Mouse (Mus musculus) Patski (cell line): ENCODE results near the gene Dpep2nb. TPM values are rescaled to one million over a fixed set of nuclear protein-coding genes. Genes with fewer than 3 reads are reported as not detected.

ENCODE experiments used
- ATAC-seq: fragments of 100-300 bp; one replicate; pipeline ENCODE4 v1.8.0; 2021
- CTCF ChIA-PET: fragments of 350-600 bp; sonication (Branson Sonifier 250); formaldehyde crosslinking; loops from one replicate; lab custom pipeline; 2022; ENCODE audit warnings: inconsistent platforms; lab: Charles Lee
- POLR2A ChIA-PET: fragments of 350-600 bp; sonication (Branson Sonifier 250); formaldehyde crosslinking; loops from one replicate; lab custom pipeline; 2022; ENCODE audit warnings: antibody characterized with exemption, inconsistent platforms; lab: Charles Lee
- DNase-seq: peaks from one replicate; pipeline ENCODE4 v3.0.0-alpha.2; 2011; ENCODE audit warnings: low read depth, low spot score
- H3K27me3 ChIP-seq: fragments of 371-371 bp; one replicate; pipeline ENCODE4 v1.5.1; 2021
- CTCF ChIP-seq: fragments of 100-300 bp; IDR thresholded peaks from one replicate; pipeline ENCODE4 v1.5.1; 2021
- in situ Hi-C: fragments of 300-500 bp; cut with MboI; formaldehyde crosslinking; loops from 3 replicates; pipeline ENCODE4 v1.11.1; 2018; ENCODE audit warnings: low pct_unique_long_range_greater_than_20kb, mixed read lengths
- polyA plus RNA-seq: library from polyadenylated mRNA; unstranded; gene quantifications from one replicate; pipeline ENCODE4 v1.2.3, GENCODE M21; 2021

Gene Dpep2nb
- polyA plus RNA-seq, 1 experiment from 2014 or later: 0.14 TPM

GRCm38 (mm10) chr8:105961101-105961500, 44.7 kb downstream of the Dpep2nb start:
- no peak for ATAC-seq

GRCm38 (mm10) chr8:105959350-105959749, 46.4 kb downstream of the Dpep2nb start:
- TF ChIP-seq CTCF: no peak
- ChIA-PET POLR2A (interaction anchor here (0.7 kb wide), 1 partner anchor 20 kb away, joined by 3 read pairs; no protein-coding TSS in a partner anchor), CTCF (interaction anchor here (0.9 to 1.9 kb wide), 3 partner anchors 8 to 29 kb away, joined by 3 to 6 read pairs (median 6); partner anchors contain the start of gene Psmb10)
- no peak for DNase-seq
- H3K27me3 ChIP-seq: no peaks in the 10 kb centered on the region
- in situ Hi-C loops: no loop called here
- ATAC-seq: no peak

More at GRCm38 (mm10) chr8:105961101-105961500, 44.7 kb downstream of the Dpep2nb start:
- ChIA-PET POLR2A (no interaction called here), CTCF (no interaction called here)
- TF ChIP-seq CTCF: no peak
- no peaks in the 10 kb centered on the region for H3K27me3 ChIP-seq
- in situ Hi-C loops: no loop called here
- DNase-seq: no peak

GRCm38 (mm10) chr8:105957813-105958212, 48.0 kb downstream of the Dpep2nb start:
- ATAC-seq (peak; percentile 51), DNase-seq (no peak)
- no peak for TF ChIP-seq CTCF
- ChIA-PET CTCF (interaction anchor here (1.0 to 1.9 kb wide), 3 partner anchors 9 to 243 kb away, joined by 3 to 6 read pairs (median 6); no protein-coding TSS in a partner anchor), POLR2A (interaction anchor here (0.5 to 1.1 kb wide), 4 partner anchors 9 to 249 kb away, joined by 3 to 4 read pairs (median 3); no protein-coding TSS in a partner anchor)
- no peaks in the 10 kb centered on the region for H3K27me3 ChIP-seq
- in situ Hi-C loops: no loop called here

GRCm38 (mm10) chr8:105956556-105956955, 49.2 kb downstream of the Dpep2nb start:
- DNase-seq (no peak), ATAC-seq (no peak)
- no peaks in the 10 kb centered on the region for H3K27me3 ChIP-seq
- ChIA-PET POLR2A (no interaction called here), CTCF (interaction anchor here (1.2 kb wide), 1 partner anchor 27 kb away, joined by 4 read pairs; no protein-coding TSS in a partner anchor)
- in situ Hi-C loops: no loop called here
- TF ChIP-seq CTCF: no peak

- ATAC-seq: no peak
- CTCF ChIA-PET: no interaction called here
- POLR2A ChIA-PET: no interaction called here
- in situ Hi-C loops: no loop called here
- H3K27me3 ChIP-seq: no peaks in the 10 kb centered on the region
- DNase-seq: no peak
- TF ChIP-seq CTCF: no peak
These were observed 54.6 kb downstream of the Dpep2nb start for GRCm38 (mm10) chr8:105951057-105951659.

- ATAC-seq (no peak), DNase-seq (no peak)
- in situ Hi-C loops: no loop called here
- H3K27me3 ChIP-seq: no peaks in the 10 kb centered on the region
- CTCF ChIA-PET: interaction anchor here (1.4 kb wide), 1 partner anchor 19 kb away, joined by 3 read pairs; no protein-coding TSS in a partner anchor
- POLR2A ChIA-PET: no interaction called here
- TF ChIP-seq CTCF: no peak
These were observed 56.4 kb downstream of the Dpep2nb start for GRCm38 (mm10) chr8:105949350-105949749.

Other genes starting within 250 kb of the Dpep2nb start
- 23.6 TPM for gene Gfod2, start 247.3 kb downstream of the Dpep2nb start, polyA plus RNA-seq
- gene Ranbp10, start 178.6 kb downstream of the Dpep2nb start, polyA plus RNA-seq: 25.3 TPM
- 0.24 TPM for gene Tsnaxip1, start 178.2 kb downstream of the Dpep2nb start, polyA plus RNA-seq
- gene Cenpt, start 152.7 kb downstream of the Dpep2nb start, polyA plus RNA-seq: 38.4 TPM
- 49.7 TPM for gene Thap11, start 150.8 kb downstream of the Dpep2nb start, polyA plus RNA-seq
- 19.1 TPM for gene Nutf2, start 145.4 kb downstream of the Dpep2nb start, polyA plus RNA-seq
- gene Edc4, start 125.1 kb downstream of the Dpep2nb start, polyA plus RNA-seq: 50.9 TPM
- gene Nrn1l, start 112.4 kb downstream of the Dpep2nb start, polyA plus RNA-seq: 0.47 TPM
- gene Pskh1, start 105.5 kb downstream of the Dpep2nb start, polyA plus RNA-seq: 36.4 TPM
- 1.3 TPM for gene Ctrl, start 72.1 kb downstream of the Dpep2nb start, polyA plus RNA-seq
- 61.7 TPM for gene Psmb10, start 67.5 kb downstream of the Dpep2nb start, polyA plus RNA-seq
- gene Lcat, start 62.6 kb downstream of the Dpep2nb start, polyA plus RNA-seq: 1.3 TPM
- 76.0 TPM for gene Slc12a4, start 39.9 kb downstream of the Dpep2nb start, polyA plus RNA-seq
- not detected for gene Dpep3, start 26.5 kb downstream of the Dpep2nb start, polyA plus RNA-seq
- gene Dus2, start 14.6 kb downstream of the Dpep2nb start, polyA plus RNA-seq: 15.4 TPM
- 12.7 TPM for gene Ddx28, start 5.9 kb upstream of the Dpep2nb start, polyA plus RNA-seq
- gene Nfatc3, start 52.9 kb upstream of the Dpep2nb start, polyA plus RNA-seq: 33.5 TPM
- 3.3 TPM for gene Esrp2, start 131.0 kb upstream of the Dpep2nb start, polyA plus RNA-seq
- gene Pla2g15, start 144.4 kb upstream of the Dpep2nb start, polyA plus RNA-seq: 24.6 TPM
- gene Slc7a6, start 162.9 kb upstream of the Dpep2nb start, polyA plus RNA-seq: 129 TPM
- gene Slc7a6os, start 205.0 kb upstream of the Dpep2nb start, polyA plus RNA-seq: 48.1 TPM
- gene Prmt7, start 205.0 kb upstream of the Dpep2nb start, polyA plus RNA-seq: 26.1 TPM